Mouse (Mus musculus): Measurements from ENCODE around the gene Mettl21a. TPM values are rescaled to one million over a fixed set of nuclear protein-coding genes. Genes with fewer than 3 reads are reported as not detected.
"Not testable (repeated sequence)": the region's sequence is repeated elsewhere in the genome, so short reads cannot be mapped to it uniquely, and the experiment has no call there.

Mettl21a gene
- polyA plus RNA-seq (2016; fragmentation: Nextera tagmentation; extraction: Ambion mirVana), result 17.7 and 21.6 TPM in 2 replicates

GRCm38 (mm10) chr1:64616881-64617714 is at the start of gene Mettl21a:
Gene Mettl21a (minus strand): TSS chr1:64617242.
- Histone ChIP-seq H3K36me3 (peaks cover 24% of the 10 kb centered on the region), H3K4me3 (peak within 1 kb of the TSS; percentile 77), H3K27ac (peak within 1 kb of the TSS; percentile 96), H3K9me3 (replicated peaks) (no peaks in the 10 kb centered on the region), H3K27me3 (ENCODE audit: low read depth, poor library complexity, severe bottlenecking) (no peaks in the 10 kb centered on the region), H3K4me1 (peaks cover 28% of the 10 kb centered on the region)
- under 1% methylated on average over 72 of the region's 72 CpGs for WGBS
- peak; percentile 91 for DNase-seq (ENCODE audit: low spot score)

- 85% methylated on average over 7 of the region's 7 CpGs for WGBS
- Histone ChIP-seq H3K27ac (no peak overlapping the region), H3K4me1 (peaks cover 4% of the 10 kb centered on the region; the same call in 1 of the 2 replicates), H3K4me3 (no peak overlapping the region), H3K27me3 (ENCODE audit: low read depth, poor library complexity, severe bottlenecking) (no peaks in the 10 kb centered on the region), H3K36me3 (no peaks in the 10 kb centered on the region), H3K9me3 (replicated peaks) (no peaks in the 10 kb centered on the region)
- no peak for DNase-seq (ENCODE audit: low spot score)
Observed at GRCm38 (mm10) chr1:64658876-64659275, 41.8 kb upstream of the Mettl21a start.

DNA sequence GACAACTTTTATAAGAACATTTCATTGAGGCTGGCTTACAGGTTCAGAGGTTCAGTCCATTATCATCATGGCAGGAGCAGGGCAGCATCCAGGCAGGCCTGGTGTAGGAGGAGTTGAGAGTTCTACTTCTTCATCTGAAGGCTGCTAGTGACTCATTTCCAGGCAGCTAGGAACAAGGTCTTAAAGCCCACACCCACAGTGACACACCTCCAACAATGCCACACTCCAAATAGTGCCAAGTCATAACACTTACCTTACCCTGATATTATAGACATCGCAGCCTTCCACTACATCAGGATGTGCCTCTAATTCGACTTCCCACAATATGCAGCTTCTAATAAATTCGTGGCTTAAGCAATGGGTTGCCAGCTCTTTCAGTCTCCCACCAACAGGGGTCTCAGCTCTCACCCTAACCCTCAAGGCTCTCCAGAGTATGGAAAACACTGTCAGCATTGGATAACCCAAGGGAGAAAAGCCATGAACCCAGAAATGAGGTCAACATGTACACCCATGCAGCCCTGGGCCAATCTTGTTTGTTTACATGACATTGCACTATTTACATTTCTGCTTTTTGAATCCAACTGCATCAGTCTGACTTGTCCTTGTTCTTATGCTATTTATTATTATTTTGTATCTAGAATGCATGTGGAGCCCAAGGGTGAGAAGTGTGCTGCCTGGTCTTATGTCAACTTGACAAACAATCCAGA is 39.5 kb upstream of the Mettl21a start:
- peaks cover 11% of the 10 kb centered on the region; the same call in 1 of the 2 replicates for H3K4me1 ChIP-seq
- no peak for DNase-seq (ENCODE audit: low spot score)
- H3K27me3 ChIP-seq (ENCODE audit: low read depth, poor library complexity, severe bottlenecking), result no peaks in the 10 kb centered on the region
- H3K27ac ChIP-seq, result no peak overlapping the region
- no peaks in the 10 kb centered on the region for H3K9me3 ChIP-seq (replicated peaks)
- WGBS, result 86% methylated on average over 3 of the region's 3 CpGs
- H3K36me3 ChIP-seq, result no peaks in the 10 kb centered on the region
- no peak overlapping the region for H3K4me3 ChIP-seq

- WGBS, result 41% methylated on average over 1 of the region's 1 CpGs
- Histone ChIP-seq H3K4me3 (no peak overlapping the region), H3K27me3 (ENCODE audit: low read depth, poor library complexity, severe bottlenecking) (no peaks in the 10 kb centered on the region), H3K36me3 (no peaks in the 10 kb centered on the region), H3K4me1 (peaks cover 7% of the 10 kb centered on the region; the same call in 1 of the 2 replicates), H3K9me3 (replicated peaks) (no peaks in the 10 kb centered on the region), H3K27ac (no peak overlapping the region)
- no peak for DNase-seq (ENCODE audit: low spot score)
Observed at GRCm38 (mm10) chr1:64655415-64655814, 38.4 kb upstream of the Mettl21a start.

DNA sequence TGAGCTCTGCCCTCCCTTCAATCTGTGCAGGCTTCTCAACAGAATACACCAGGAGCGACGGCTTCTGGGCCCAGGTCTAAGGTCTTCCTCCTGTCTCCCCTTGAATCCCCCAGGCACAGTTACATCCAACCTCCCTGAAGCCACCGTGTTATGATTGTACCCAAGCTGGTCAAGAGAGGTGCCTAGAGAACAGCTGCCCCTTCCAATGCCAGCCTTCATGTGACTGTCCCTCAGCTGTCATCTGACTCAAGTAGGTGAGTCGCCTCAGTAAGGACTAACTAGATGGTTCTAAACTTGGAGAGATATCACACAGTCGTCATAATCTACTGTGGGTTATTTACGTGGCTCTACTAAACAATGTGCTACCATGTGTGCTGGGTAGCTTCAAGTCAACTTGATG is 36.7 kb upstream of the Mettl21a start:
- Histone ChIP-seq H3K27ac (no peak overlapping the region), H3K4me1 (peaks cover 12% of the 10 kb centered on the region; the same call in 1 of the 2 replicates), H3K9me3 (replicated peaks) (no peaks in the 10 kb centered on the region), H3K27me3 (ENCODE audit: low read depth, poor library complexity, severe bottlenecking) (no peaks in the 10 kb centered on the region), H3K4me3 (no peak overlapping the region), H3K36me3 (no peaks in the 10 kb centered on the region)
- 97% methylated on average over 6 of the region's 6 CpGs for WGBS
- DNase-seq (ENCODE audit: low spot score), result no peak

- Histone ChIP-seq H3K9me3 (replicated peaks) (no peaks in the 10 kb centered on the region), H3K36me3 (no peaks in the 10 kb centered on the region), H3K27ac (peak overlapping the region; percentile 20; the same call in 1 of the 2 replicates), H3K27me3 (ENCODE audit: low read depth, poor library complexity, severe bottlenecking) (no peaks in the 10 kb centered on the region), H3K4me1 (peaks cover 12% of the 10 kb centered on the region; the same call in 1 of the 2 replicates), H3K4me3 (no peak overlapping the region)
- no peak for DNase-seq (ENCODE audit: low spot score)
- WGBS, result 78% methylated on average over 11 of the region's 11 CpGs
Observed at GRCm38 (mm10) chr1:64649362-64650124, 32.5 kb upstream of the Mettl21a start.

- WGBS, result 90% methylated on average over 3 of the region's 3 CpGs
- Histone ChIP-seq H3K27ac (no peak overlapping the region), H3K36me3 (no peaks in the 10 kb centered on the region), H3K27me3 (ENCODE audit: low read depth, poor library complexity, severe bottlenecking) (no peaks in the 10 kb centered on the region), H3K4me1 (no peaks in the 10 kb centered on the region), H3K4me3 (no peak overlapping the region), H3K9me3 (replicated peaks) (no peaks in the 10 kb centered on the region)
- DNase-seq (ENCODE audit: low spot score), result no peak
Observed at GRCm38 (mm10) chr1:64644513-64644912, 27.5 kb upstream of the Mettl21a start.

- not testable (repeated sequence) for H3K27ac ChIP-seq; H3K4me3 ChIP-seq; H3K27me3 ChIP-seq (ENCODE audit: low read depth, poor library complexity, severe bottlenecking); H3K36me3 ChIP-seq; H3K9me3 ChIP-seq (replicated peaks); DNase-seq (ENCODE audit: low spot score); H3K4me1 ChIP-seq
- 94% methylated on average over 8 of the region's 8 CpGs for WGBS
Observed at GRCm38 (mm10) chr1:64642541-64642940, 25.5 kb upstream of the Mettl21a start.

GRCm38 (mm10) chr1:64641069-64641468 is 24.0 kb upstream of the Mettl21a start:
- Histone ChIP-seq H3K4me3 (no peak overlapping the region), H3K27ac (no peak overlapping the region), H3K27me3 (ENCODE audit: low read depth, poor library complexity, severe bottlenecking) (no peaks in the 10 kb centered on the region), H3K36me3 (no peaks in the 10 kb centered on the region), H3K4me1 (no peaks in the 10 kb centered on the region), H3K9me3 (replicated peaks) (no peaks in the 10 kb centered on the region)
- no peak for DNase-seq (ENCODE audit: low spot score)
- 91% methylated on average over 6 of the region's 6 CpGs for WGBS

- no peaks in the 10 kb centered on the region for H3K4me1 ChIP-seq
- no peak overlapping the region for H3K4me3 ChIP-seq
- no peaks in the 10 kb centered on the region for H3K9me3 ChIP-seq (replicated peaks)
- no peaks in the 10 kb centered on the region for H3K36me3 ChIP-seq
- 92% methylated on average over 6 of the region's 6 CpGs for WGBS
- DNase-seq (ENCODE audit: low spot score), result no peak
- no peak overlapping the region for H3K27ac ChIP-seq
- H3K27me3 ChIP-seq (ENCODE audit: low read depth, poor library complexity, severe bottlenecking), result no peaks in the 10 kb centered on the region
Observed at GRCm38 (mm10) chr1:64639279-64639678, 22.2 kb upstream of the Mettl21a start.

- 63% methylated on average over 2 of the region's 2 CpGs for WGBS
- Histone ChIP-seq H3K4me3 (no peak overlapping the region), H3K27me3 (ENCODE audit: low read depth, poor library complexity, severe bottlenecking) (no peaks in the 10 kb centered on the region), H3K27ac (no peak overlapping the region), H3K36me3 (no peaks in the 10 kb centered on the region), H3K4me1 (no peaks in the 10 kb centered on the region), H3K9me3 (replicated peaks) (no peaks in the 10 kb centered on the region)
- no peak for DNase-seq (ENCODE audit: low spot score)
Observed at GRCm38 (mm10) chr1:64635624-64636023, 18.6 kb upstream of the Mettl21a start.

- no peak for DNase-seq (ENCODE audit: low spot score)
- Histone ChIP-seq H3K4me1 (no peaks in the 10 kb centered on the region), H3K9me3 (replicated peaks) (no peaks in the 10 kb centered on the region), H3K27me3 (ENCODE audit: low read depth, poor library complexity, severe bottlenecking) (no peaks in the 10 kb centered on the region), H3K4me3 (no peak overlapping the region), H3K36me3 (no peaks in the 10 kb centered on the region), H3K27ac (no peak overlapping the region)
- 83% methylated on average over 3 of the region's 3 CpGs for WGBS
Observed at GRCm38 (mm10) chr1:64633237-64633636, 16.2 kb upstream of the Mettl21a start.

Data from limb, embryonic 10.5 days (tissue).